Mouse (Mus musculus) ES-CJ7 (cell line): ENCODE results near the gene Efl1.
"Not testable (repeated sequence)": the region's sequence is repeated elsewhere in the genome, so short reads cannot be mapped to it uniquely, and the experiment has no call there.

Experiments used
- DNase-seq: peaks from one replicate; pipeline ENCODE4 v3.0.0; 2011; ENCODE audit warnings: low read depth, low spot score

Efl1 gene

GRCm38 (mm10) chr7:82719740-82720139 lies 71.3 kb downstream of the Efl1 start:
- no peak for DNase-seq

- no peak for DNase-seq
These were observed 72.1 kb downstream of the Efl1 start for GRCm38 (mm10) chr7:82720501-82720900.

- DNase-seq: no peak
These were observed 72.5 kb downstream of the Efl1 start for GRCm38 (mm10) chr7:82720906-82721305.

GRCm38 (mm10) chr7:82722486-82723123 lies 74.2 kb downstream of the Efl1 start:
- no peak for DNase-seq

- DNase-seq: no peak
These were observed 74.9 kb downstream of the Efl1 start for GRCm38 (mm10) chr7:82723151-82723871.

GRCm38 (mm10) chr7:82724491-82724890 lies 76.1 kb downstream of the Efl1 start:
- DNase-seq: no peak

- no peak for DNase-seq
These were observed 76.7 kb downstream of the Efl1 start for GRCm38 (mm10) chr7:82725006-82725636.

- no peak for DNase-seq
These were observed 77.5 kb downstream of the Efl1 start for GRCm38 (mm10) chr7:82725741-82726450.

- no peak for DNase-seq
These were observed 78.7 kb downstream of the Efl1 start for GRCm38 (mm10) chr7:82727066-82727465.

GRCm38 (mm10) chr7:82729009-82729408 lies 80.6 kb downstream of the Efl1 start:
- DNase-seq: not testable (repeated sequence)

- no peak for DNase-seq
These were observed 84.7 kb downstream of the Efl1 start for GRCm38 (mm10) chr7:82733118-82733517.

GRCm38 (mm10) chr7:82733995-82734394 lies 85.6 kb downstream of the Efl1 start:
- DNase-seq: no peak

GRCm38 (mm10) chr7:82734748-82735600 lies 86.6 kb downstream of the Efl1 start:
- DNase-seq: peak; percentile 83

GRCm38 (mm10) chr7:82743116-82743765 lies 94.8 kb downstream of the Efl1 start:
- no peak for DNase-seq

GRCm38 (mm10) chr7:82744167-82744715 lies 95.8 kb downstream of the Efl1 start:
- DNase-seq: no peak

- DNase-seq: no peak
These were observed 100.4 kb downstream of the Efl1 start for GRCm38 (mm10) chr7:82748812-82749211.

GRCm38 (mm10) chr7:82749239-82749638 lies 100.8 kb downstream of the Efl1 start:
- no peak for DNase-seq

- DNase-seq: no peak
These were observed 104.0 kb downstream of the Efl1 start for GRCm38 (mm10) chr7:82752171-82753085.

GRCm38 (mm10) chr7:82755602-82756155 lies 107.3 kb downstream of the Efl1 start:
- no peak for DNase-seq
